Mouse (Mus musculus) testis, adult 2 months (tissue): ENCODE data around the gene Zbtb22.

Source experiments
- CTCF ChIP-seq: fragments of 200-500 bp; IDR thresholded peaks from 2 replicates; pipeline ENCODE4 v1.5.1; 2012; ENCODE audit warnings: low read depth, mild to moderate bottlenecking, inconsistent platforms, low read length, moderate library complexity; ENCODE audit not compliant: control insufficient read depth, insufficient read depth, insufficient replicate concordance
- POLR2A ChIP-seq: fragments of 200-500 bp; IDR thresholded peaks from 2 replicates; pipeline ENCODE4 v1.6.1; 2012; ENCODE audit warnings: low read depth, mild to moderate bottlenecking, inconsistent platforms, low read length, moderate library complexity; ENCODE audit not compliant: control insufficient read depth

DNA sequence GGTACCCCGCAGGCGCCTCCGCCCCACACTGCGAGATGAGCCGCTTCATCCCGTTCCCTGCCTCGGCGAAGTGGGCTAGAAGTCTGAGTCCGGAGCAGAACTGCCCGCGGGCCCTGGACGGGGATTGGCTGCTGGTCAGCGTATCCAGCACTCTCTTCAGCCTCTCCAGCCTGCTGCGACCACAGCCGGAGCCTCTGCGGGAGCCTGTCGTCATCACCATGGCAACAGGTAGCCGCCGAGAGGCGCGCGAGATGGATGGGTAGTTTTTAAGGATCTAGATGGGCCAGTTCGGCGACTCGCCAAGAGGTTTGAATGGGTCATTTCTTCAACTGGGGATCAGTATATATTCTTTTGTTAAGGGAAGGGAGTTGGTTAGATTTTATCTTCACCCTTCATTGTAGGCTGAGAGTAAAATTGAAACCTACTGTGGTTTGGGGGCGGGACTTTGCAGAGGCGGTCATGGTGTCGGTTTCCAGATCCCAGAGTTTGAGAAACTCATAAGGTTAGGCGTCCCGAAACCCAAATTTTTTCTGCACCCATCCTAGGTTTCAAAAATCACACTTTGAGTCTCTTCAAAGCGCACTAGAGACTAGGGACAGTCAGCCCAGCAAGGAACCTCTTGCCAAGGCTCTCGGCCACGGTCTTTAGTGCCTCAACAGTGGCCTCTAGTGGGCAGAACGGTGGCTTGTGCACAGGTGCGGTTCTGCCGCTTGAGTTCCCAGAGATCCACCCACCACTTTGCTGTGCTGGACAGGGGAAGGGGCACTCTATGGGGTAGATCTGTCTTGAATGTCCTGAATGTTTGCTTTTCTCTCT, 4.8 kb downstream of the Zbtb22 start:
- TF ChIP-seq POLR2A (peak; percentile 44), CTCF (peak; percentile 85)
